Mouse (Mus musculus): ENCODE results near the gene Icam4.
"Not testable (repeated sequence)": the region's sequence is repeated elsewhere in the genome, so short reads cannot be mapped to it uniquely, and the experiment has no call there.

Gene Icam4

GRCm38 (mm10) chr9:21029291-21030054 lies at the start of gene Icam4:
Gene Icam4 (plus strand): TSS chr9:21029373.
- DNase-seq (ENCODE audit: low read depth, low spot score) = no peak

- no peak for DNase-seq (ENCODE audit: low read depth, low spot score)
Measured at GRCm38 (mm10) chr9:20979769-20980168, 49.4 kb upstream of the Icam4 start.

GRCm38 (mm10) chr9:20982171-20982570 lies 47.0 kb upstream of the Icam4 start:
- no peak for DNase-seq (ENCODE audit: low read depth, low spot score)

GRCm38 (mm10) chr9:20983169-20983568 lies 46.0 kb upstream of the Icam4 start:
- DNase-seq (ENCODE audit: low read depth, low spot score) = no peak

- DNase-seq (ENCODE audit: low read depth, low spot score) = no peak
Measured at GRCm38 (mm10) chr9:20986952-20987686, 42.1 kb upstream of the Icam4 start.

GRCm38 (mm10) chr9:20987953-20988352 lies 41.2 kb upstream of the Icam4 start:
- DNase-seq (ENCODE audit: low read depth, low spot score) = no peak

GRCm38 (mm10) chr9:20990861-20991260 lies 38.3 kb upstream of the Icam4 start:
- no peak for DNase-seq (ENCODE audit: low read depth, low spot score)

GRCm38 (mm10) chr9:20991587-20991986 lies 37.6 kb upstream of the Icam4 start:
- DNase-seq (ENCODE audit: low read depth, low spot score) = no peak

- DNase-seq (ENCODE audit: low read depth, low spot score) = no peak
Measured at GRCm38 (mm10) chr9:20993165-20993898, 35.8 kb upstream of the Icam4 start.

- no peak for DNase-seq (ENCODE audit: low read depth, low spot score)
Measured at GRCm38 (mm10) chr9:20995069-20995468, 34.1 kb upstream of the Icam4 start.

GRCm38 (mm10) chr9:20997065-20997464 lies 32.1 kb upstream of the Icam4 start:
- no peak for DNase-seq (ENCODE audit: low read depth, low spot score)

GRCm38 (mm10) chr9:20998337-20998736 lies 30.8 kb upstream of the Icam4 start:
- DNase-seq (ENCODE audit: low read depth, low spot score) = not testable (repeated sequence)

- DNase-seq (ENCODE audit: low read depth, low spot score) = no peak
Measured at GRCm38 (mm10) chr9:21000811-21001210, 28.4 kb upstream of the Icam4 start.

GRCm38 (mm10) chr9:21001651-21002200 lies 27.4 kb upstream of the Icam4 start:
- DNase-seq (ENCODE audit: low read depth, low spot score) = no peak

GRCm38 (mm10) chr9:21002270-21002626 lies 26.9 kb upstream of the Icam4 start:
- DNase-seq (ENCODE audit: low read depth, low spot score) = no peak

GRCm38 (mm10) chr9:21002627-21003551 lies 26.3 kb upstream of the Icam4 start, which contains the start of gene Mrpl4:
Gene Mrpl4 (plus strand): TSS chr9:21002738.
- DNase-seq (ENCODE audit: low read depth, low spot score) = peak; percentile 74

- no peak for DNase-seq (ENCODE audit: low read depth, low spot score)
Measured at GRCm38 (mm10) chr9:21007313-21007952, 21.7 kb upstream of the Icam4 start.

GRCm38 (mm10) chr9:21008007-21008406 lies 21.2 kb upstream of the Icam4 start:
- no peak for DNase-seq (ENCODE audit: low read depth, low spot score)

- DNase-seq (ENCODE audit: low read depth, low spot score) = no peak
Measured at GRCm38 (mm10) chr9:21010362-21010761, 18.8 kb upstream of the Icam4 start.

- DNase-seq (ENCODE audit: low read depth, low spot score) = not testable (repeated sequence)
Measured at GRCm38 (mm10) chr9:21010939-21011541, 18.1 kb upstream of the Icam4 start.
